Mouse (Mus musculus): ENCODE data around the gene Ccdc159. TPM values are rescaled to one million over a fixed set of nuclear protein-coding genes. Genes with fewer than 3 reads are reported as not detected.
A peak's percentile ranks its signal among the peaks of the same experiment; 100 is the strongest.

Ccdc159 gene
- polyA plus RNA-seq, 1 experiment from 2014 or later, result 3.8 TPM

DNA sequence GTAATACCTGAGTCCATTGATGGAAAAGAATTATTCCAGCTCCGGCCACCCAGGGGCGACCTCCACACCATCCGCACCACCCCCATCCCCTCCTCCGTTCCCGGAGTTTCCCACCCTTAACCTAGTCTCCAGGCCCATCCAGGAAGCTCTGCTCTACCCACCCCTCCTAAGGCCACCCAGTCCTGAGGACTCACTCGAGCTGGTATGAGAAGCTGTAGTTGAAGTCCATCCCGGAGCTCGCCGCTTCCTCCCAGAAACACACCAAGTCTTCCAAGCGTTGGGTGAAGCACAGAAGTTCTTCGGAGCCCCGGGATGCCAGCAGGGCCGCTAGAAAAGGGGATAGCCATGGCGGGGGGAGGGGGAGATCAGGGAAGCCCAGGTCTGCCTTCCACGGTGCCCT is 34.7 kb downstream of the Ccdc159 start:
- H3K4me2 ChIP-seq, result peak overlapping the region; percentile 92
- ATAC-seq (ENCODE audit: insufficient number of reproducible peaks, low FRiP score), result no peak
- H3K9me3 ChIP-seq (replicated peaks), result no peaks in the 10 kb centered on the region
- H3K4me1 ChIP-seq (replicated peaks), result peaks cover 40% of the 10 kb centered on the region
- H3K36me3 ChIP-seq, result peaks cover 18% of the 10 kb centered on the region
- WGBS, result under 1% methylated on average over 15 of the region's 15 CpGs
- H3K27me3 ChIP-seq (replicated peaks), result peaks cover 26% of the 10 kb centered on the region
- peak overlapping the region; percentile 55 for H3K4me3 ChIP-seq
- H3K27ac ChIP-seq (ENCODE audit: poor library complexity, severe bottlenecking), result peak overlapping the region; percentile 61
- peak overlapping the region; percentile 49 for H3K9ac ChIP-seq

DNA sequence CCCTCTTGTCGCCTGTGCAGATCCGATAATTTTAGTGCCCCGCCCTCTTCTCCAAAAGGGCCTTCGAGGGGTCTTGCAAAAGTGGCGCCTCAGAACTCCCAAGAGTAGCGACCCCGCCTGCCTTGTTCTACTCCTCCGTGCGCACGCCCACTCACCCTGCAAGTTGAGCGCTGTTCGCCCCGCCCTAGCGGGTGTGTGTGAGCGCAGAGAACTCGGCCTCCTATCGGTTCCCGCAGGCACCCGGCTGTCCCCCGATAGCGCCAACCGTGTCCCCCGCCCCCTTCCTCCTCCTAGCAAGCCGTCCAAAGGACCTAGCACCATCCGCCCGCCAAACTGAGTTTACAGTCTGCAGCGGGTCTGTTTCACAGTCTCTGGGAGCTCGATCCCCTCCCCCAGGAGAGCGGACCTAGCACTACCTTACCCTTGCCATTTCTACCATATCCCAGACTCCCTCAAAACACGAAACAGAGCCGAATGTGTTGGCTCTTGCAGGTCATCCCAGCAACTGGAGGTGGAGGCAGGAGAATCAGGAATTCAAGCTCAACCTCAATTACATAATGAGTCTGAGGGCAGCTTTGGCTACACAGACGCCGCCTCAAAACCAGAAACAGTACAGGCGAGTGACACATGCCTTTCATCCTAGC is 35.3 kb downstream of the Ccdc159 start:
- WGBS, result 2% methylated on average over 34 of the region's 34 CpGs
- peak overlapping the region; percentile 55 for H3K4me3 ChIP-seq
- peak overlapping the region; percentile 61 for H3K27ac ChIP-seq (ENCODE audit: poor library complexity, severe bottlenecking)
- peaks cover 26% of the 10 kb centered on the region for H3K27me3 ChIP-seq (replicated peaks)
- H3K9ac ChIP-seq, result peak overlapping the region; percentile 49
- H3K4me2 ChIP-seq, result peak overlapping the region; percentile 92
- peaks cover 40% of the 10 kb centered on the region for H3K4me1 ChIP-seq (replicated peaks)
- ATAC-seq (ENCODE audit: insufficient number of reproducible peaks, low FRiP score), result peak; percentile 91
- H3K36me3 ChIP-seq, result peaks cover 14% of the 10 kb centered on the region
- no peaks in the 10 kb centered on the region for H3K9me3 ChIP-seq (replicated peaks)

DNA sequence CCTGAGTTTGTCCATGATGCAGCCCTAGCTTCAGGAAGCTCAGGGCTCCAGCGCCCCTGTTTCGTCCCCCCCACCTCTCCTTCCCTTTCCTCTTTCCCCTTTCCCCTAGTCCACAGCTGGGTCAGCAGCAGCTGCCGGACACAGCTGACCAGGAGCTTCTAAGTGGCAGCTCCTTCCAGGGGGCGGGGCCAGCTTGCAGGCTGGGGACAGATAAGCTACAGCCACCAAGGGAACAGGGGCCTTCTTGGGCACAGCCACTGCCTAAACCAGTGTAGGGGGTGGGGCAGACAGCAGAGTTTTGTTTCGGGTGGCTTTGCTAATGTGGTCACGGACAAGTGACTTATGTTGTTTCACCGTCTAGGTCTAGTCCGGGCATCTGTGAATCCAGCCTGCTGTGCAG is 36.1 kb downstream of the Ccdc159 start, which contains the start of gene Epor:
Gene Epor (minus strand): TSS at position 90 of the 400 bp plus-strand sequence.
- H3K4me1 ChIP-seq (replicated peaks), result peaks cover 38% of the 10 kb centered on the region
- peak within 1 kb of the TSS; percentile 92 for H3K4me2 ChIP-seq
- peaks cover 10% of the 10 kb centered on the region for H3K36me3 ChIP-seq
- WGBS, result 5% methylated on average over 8 of the region's 8 CpGs
- H3K9me3 ChIP-seq (replicated peaks), result no peaks in the 10 kb centered on the region
- H3K4me3 ChIP-seq, result peak within 1 kb of the TSS; percentile 55
- peak within 1 kb of the TSS; percentile 49 for H3K9ac ChIP-seq
- H3K27me3 ChIP-seq (replicated peaks), result peaks cover 26% of the 10 kb centered on the region
- ATAC-seq (ENCODE audit: insufficient number of reproducible peaks, low FRiP score), result peak; percentile 89
- peak within 1 kb of the TSS; percentile 61 for H3K27ac ChIP-seq (ENCODE audit: poor library complexity, severe bottlenecking)

DNA sequence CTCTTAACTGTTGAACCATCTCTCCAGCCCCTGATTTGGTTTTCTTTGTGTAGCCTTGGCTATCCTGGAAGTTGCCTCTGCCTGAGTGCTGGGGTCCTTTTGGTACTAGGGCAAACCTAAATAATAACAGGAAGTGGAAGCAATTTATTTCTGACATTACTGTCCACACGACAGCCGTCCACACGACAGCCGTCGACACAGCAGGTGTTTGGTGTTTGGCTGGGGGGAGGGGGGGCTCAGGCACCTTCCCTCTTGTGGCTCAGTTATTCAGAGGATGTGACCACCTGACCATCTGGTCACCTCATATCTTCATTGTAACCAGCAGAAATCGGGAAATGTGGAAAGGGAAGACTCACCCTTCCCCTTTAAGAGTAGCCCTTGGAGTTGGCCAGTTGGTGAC is 41.6 kb downstream of the Ccdc159 start:
- no peak overlapping the region for H3K27ac ChIP-seq (ENCODE audit: poor library complexity, severe bottlenecking)
- H3K4me2 ChIP-seq, result no peak overlapping the region
- no peaks in the 10 kb centered on the region for H3K9me3 ChIP-seq (replicated peaks)
- 61% methylated on average over 6 of the region's 6 CpGs for WGBS
- H3K9ac ChIP-seq, result no peak overlapping the region
- ATAC-seq (ENCODE audit: insufficient number of reproducible peaks, low FRiP score), result no peak
- H3K27me3 ChIP-seq (replicated peaks), result no peaks in the 10 kb centered on the region
- H3K4me1 ChIP-seq (replicated peaks), result peaks cover 3% of the 10 kb centered on the region
- no peak overlapping the region for H3K4me3 ChIP-seq
- no peaks in the 10 kb centered on the region for H3K36me3 ChIP-seq

DNA sequence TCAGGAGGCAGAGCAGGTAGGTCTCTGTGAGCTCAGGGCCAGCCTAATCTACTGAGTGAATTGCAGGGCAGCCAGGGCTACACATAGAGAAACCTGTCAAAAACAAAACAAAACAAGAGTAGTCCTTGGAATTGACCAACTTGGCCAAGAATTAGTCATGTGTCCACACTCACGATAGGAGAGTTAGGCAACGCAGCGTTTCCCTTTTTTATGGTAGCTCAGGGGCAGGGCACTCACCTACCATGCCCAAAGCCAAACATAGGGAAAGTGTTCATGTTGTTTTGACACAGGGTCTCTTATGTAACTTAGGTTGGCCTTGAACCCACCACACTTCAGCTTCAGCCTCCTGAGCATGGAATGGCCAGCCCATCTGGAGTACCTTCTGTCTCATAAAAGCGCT is 42.0 kb downstream of the Ccdc159 start:
- H3K9me3 ChIP-seq (replicated peaks), result no peaks in the 10 kb centered on the region
- no peaks in the 10 kb centered on the region for H3K4me1 ChIP-seq (replicated peaks)
- no peak overlapping the region for H3K4me2 ChIP-seq
- H3K27me3 ChIP-seq (replicated peaks), result no peaks in the 10 kb centered on the region
- no peaks in the 10 kb centered on the region for H3K36me3 ChIP-seq
- WGBS, result 85% methylated on average over 4 of the region's 4 CpGs
- H3K27ac ChIP-seq (ENCODE audit: poor library complexity, severe bottlenecking), result no peak overlapping the region
- no peak overlapping the region for H3K4me3 ChIP-seq
- ATAC-seq (ENCODE audit: insufficient number of reproducible peaks, low FRiP score), result no peak
- H3K9ac ChIP-seq, result no peak overlapping the region

DNA sequence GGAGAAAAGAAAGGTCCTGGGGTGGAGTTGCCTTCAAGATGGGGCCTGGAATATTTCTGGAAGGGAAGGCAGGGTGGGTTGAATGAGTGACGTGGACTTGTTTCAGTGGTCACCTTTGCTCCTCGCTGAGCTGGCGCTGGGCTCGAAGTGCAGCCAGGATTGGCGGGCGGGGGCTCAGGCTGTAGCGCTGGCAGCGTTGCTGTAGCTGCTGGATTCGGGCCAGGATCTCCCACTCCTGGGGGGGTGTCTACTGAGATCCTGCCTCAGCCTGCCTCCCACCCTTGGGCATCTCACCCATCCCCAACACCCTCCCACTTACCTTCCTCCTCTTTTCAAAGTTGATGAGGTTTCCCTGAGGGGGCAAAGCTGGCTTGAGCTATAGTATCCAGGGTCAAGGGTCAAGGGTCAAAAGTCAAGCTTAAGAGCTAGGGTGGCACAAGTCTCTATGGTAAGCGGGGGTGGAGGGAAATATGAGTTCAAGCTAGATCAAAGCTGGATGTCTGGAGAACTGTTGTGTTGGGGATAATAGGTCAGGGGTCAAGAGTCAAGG is 49.4 kb downstream of the Ccdc159 start:
- WGBS, result 87% methylated on average over 10 of the region's 10 CpGs
- Histone ChIP-seq H3K9ac (no peak overlapping the region), H3K4me3 (no peak overlapping the region), H3K4me2 (no peak overlapping the region), H3K4me1 (replicated peaks) (no peaks in the 10 kb centered on the region), H3K27me3 (replicated peaks) (peaks cover 23% of the 10 kb centered on the region), H3K9me3 (replicated peaks) (peaks cover 4% of the 10 kb centered on the region; the same call in 1 of the 2 replicates), H3K36me3 (no peaks in the 10 kb centered on the region), H3K27ac (ENCODE audit: poor library complexity, severe bottlenecking) (no peak overlapping the region)
- no peak for ATAC-seq (ENCODE audit: insufficient number of reproducible peaks, low FRiP score)

DNA sequence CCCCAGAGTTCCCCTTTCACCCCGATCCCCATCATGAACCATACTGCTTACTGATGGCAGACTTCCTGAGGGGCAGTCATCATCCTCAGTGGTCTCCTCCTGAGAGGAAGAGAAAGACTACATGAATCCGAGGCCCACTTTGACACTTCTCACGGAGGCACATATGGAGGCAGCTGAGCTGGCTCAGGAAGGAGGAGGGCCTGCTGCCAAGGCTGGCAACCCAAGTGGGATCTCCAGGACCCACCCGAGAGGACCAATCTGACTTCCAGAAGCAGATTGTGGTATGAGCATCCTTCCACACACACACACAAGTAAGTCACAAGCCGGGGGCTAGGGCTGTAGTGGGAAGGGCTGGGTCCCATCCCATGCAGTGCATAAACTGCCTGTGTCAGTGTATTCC is 50.1 kb downstream of the Ccdc159 start:
- no peak overlapping the region for H3K27ac ChIP-seq (ENCODE audit: poor library complexity, severe bottlenecking)
- 84% methylated on average over 5 of the region's 5 CpGs for WGBS
- no peak overlapping the region for H3K4me3 ChIP-seq
- H3K9me3 ChIP-seq (replicated peaks), result peaks cover 7% of the 10 kb centered on the region; the same call in 1 of the 2 replicates
- H3K9ac ChIP-seq, result no peak overlapping the region
- H3K27me3 ChIP-seq (replicated peaks), result peaks cover 30% of the 10 kb centered on the region
- no peak for ATAC-seq (ENCODE audit: insufficient number of reproducible peaks, low FRiP score)
- H3K4me1 ChIP-seq (replicated peaks), result no peaks in the 10 kb centered on the region
- H3K4me2 ChIP-seq, result no peak overlapping the region
- no peaks in the 10 kb centered on the region for H3K36me3 ChIP-seq

DNA sequence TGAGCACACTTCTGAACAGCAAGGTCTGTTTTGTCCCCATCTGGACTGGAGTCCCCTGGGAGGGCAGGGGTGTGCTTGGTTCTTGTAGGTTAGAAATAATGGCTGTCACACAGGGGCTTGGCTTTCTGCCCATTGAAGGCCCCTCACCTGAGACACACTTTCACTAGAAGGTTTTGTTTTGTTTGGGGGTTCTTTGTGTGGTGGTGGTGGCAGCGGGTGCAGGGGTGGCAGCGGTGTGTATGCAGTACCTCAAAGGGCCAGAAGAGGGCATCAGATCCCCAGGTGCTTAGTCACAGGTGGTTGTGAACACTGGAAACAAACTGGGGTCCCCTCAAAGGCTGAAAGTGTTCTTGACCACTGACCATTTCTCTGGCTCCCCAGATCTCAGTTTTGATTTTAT is 50.7 kb downstream of the Ccdc159 start:
- Histone ChIP-seq H3K4me3 (no peak overlapping the region), H3K4me1 (replicated peaks) (no peaks in the 10 kb centered on the region), H3K9ac (no peak overlapping the region), H3K27me3 (replicated peaks) (peaks cover 36% of the 10 kb centered on the region), H3K9me3 (replicated peaks) (peaks cover 7% of the 10 kb centered on the region; the same call in 1 of the 2 replicates), H3K36me3 (no peaks in the 10 kb centered on the region), H3K4me2 (no peak overlapping the region), H3K27ac (ENCODE audit: poor library complexity, severe bottlenecking) (no peak overlapping the region)
- no peak for ATAC-seq (ENCODE audit: insufficient number of reproducible peaks, low FRiP score)
- WGBS, result 16% methylated on average over 2 of the region's 2 CpGs

DNA sequence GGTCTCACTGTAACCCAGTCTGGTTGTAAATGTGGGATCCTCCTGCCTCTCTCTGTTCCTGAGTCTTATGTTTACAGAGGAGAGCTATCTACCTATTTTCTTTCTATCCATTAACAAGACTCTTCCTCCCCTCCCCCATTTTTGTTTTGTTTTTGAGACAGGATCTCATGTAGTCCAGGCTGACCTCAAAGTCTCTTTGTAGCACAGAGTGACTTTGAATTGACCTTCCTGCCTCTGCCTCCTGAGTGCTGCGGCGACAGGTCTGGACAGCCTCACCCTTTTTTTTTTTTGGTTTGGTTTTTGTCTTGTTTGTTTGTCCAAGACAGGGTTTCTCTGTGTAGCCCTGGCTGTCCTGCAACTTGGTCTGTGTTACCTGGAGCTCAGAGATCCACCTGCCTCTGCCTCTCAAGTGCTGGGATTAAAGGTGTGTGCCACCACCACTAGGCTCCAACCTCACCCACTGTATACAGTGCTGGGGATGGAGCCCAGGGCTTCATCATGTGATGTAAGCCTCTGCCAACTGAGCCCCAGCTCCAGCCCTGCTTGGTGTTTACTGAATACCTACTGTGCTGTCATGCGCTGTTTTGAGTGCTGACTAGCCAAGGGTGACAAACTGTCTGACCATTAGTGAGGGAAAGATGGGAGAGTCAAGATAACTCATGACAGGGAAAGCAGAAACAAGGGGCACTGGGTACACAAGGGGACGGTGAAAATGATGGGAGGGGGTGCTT is 51.3 kb downstream of the Ccdc159 start:
- H3K27ac ChIP-seq (ENCODE audit: poor library complexity, severe bottlenecking), result no peak overlapping the region
- no peak overlapping the region for H3K4me3 ChIP-seq
- no peak overlapping the region for H3K9ac ChIP-seq
- H3K4me2 ChIP-seq, result no peak overlapping the region
- H3K4me1 ChIP-seq (replicated peaks), result no peaks in the 10 kb centered on the region
- ATAC-seq (ENCODE audit: insufficient number of reproducible peaks, low FRiP score), result no peak
- WGBS, result 82% methylated on average over 4 of the region's 4 CpGs
- peaks cover 7% of the 10 kb centered on the region; the same call in 1 of the 2 replicates for H3K9me3 ChIP-seq (replicated peaks)
- H3K36me3 ChIP-seq, result no peaks in the 10 kb centered on the region
- H3K27me3 ChIP-seq (replicated peaks), result peaks cover 41% of the 10 kb centered on the region

DNA sequence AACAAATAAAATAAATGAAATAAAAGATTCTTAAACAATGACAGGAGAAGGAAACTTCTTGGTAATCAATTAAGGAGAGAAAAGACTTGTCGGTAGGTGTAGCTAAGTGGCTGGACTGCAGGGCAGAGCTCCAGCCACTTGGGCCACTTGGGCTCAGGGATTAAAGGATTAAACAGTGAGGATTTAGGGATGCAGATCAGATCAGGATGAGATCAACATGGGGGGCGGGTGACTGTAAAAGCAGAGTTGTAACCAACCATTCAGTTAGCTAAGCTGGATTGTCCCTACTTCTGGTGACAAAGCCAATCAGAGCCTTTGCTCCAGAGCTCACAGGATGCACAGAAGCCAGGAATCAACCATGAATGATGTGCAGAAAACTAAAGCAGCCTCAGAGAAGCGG is 56.6 kb downstream of the Ccdc159 start:
- Histone ChIP-seq H3K9me3 (replicated peaks) (peaks cover 7% of the 10 kb centered on the region; the same call in 1 of the 2 replicates), H3K27ac (ENCODE audit: poor library complexity, severe bottlenecking) (no peak overlapping the region), H3K4me1 (replicated peaks) (peaks cover 10% of the 10 kb centered on the region), H3K9ac (no peak overlapping the region), H3K4me3 (no peak overlapping the region), H3K4me2 (no peak overlapping the region), H3K27me3 (replicated peaks) (peaks cover 93% of the 10 kb centered on the region), H3K36me3 (no peaks in the 10 kb centered on the region)
- ATAC-seq (ENCODE audit: insufficient number of reproducible peaks, low FRiP score), result no peak
- 21% methylated on average over 3 of the region's 3 CpGs for WGBS
